Mouse (Mus musculus): ENCODE measurements around the gene Neurod2.

GRCm38 (mm10) chr11:98325191-98325820 is 4.1 kb downstream of the Neurod2 start:
- no peak for TF ChIP-seq POLR2A (IDR thresholded peaks at IDR 0.05; ENCODE audit: control insufficient read depth, low read depth, low read length)
- no peak for TF ChIP-seq CTCF (IDR thresholded peaks at IDR 0.05; ENCODE audit: control insufficient read depth, insufficient read depth, insufficient replicate concordance, low read depth, low read length)
